Mouse (Mus musculus): Measurements from ENCODE around the gene Jam2.

GRCm38 (mm10) chr16:84783279-84783678, 9.4 kb downstream of the Jam2 start:
- TF ChIP-seq CTCF (IDR thresholded peaks at IDR 0.05; ENCODE audit: control insufficient read depth, insufficient read depth, low read length) (no peak), POLR2A (IDR thresholded peaks at IDR 0.05; ENCODE audit: borderline replicate concordance, control insufficient read depth, low read depth, low read length) (no peak)
